Mouse (Mus musculus): Measurements from ENCODE around the gene Crip2.

Crip2 gene

DNA sequence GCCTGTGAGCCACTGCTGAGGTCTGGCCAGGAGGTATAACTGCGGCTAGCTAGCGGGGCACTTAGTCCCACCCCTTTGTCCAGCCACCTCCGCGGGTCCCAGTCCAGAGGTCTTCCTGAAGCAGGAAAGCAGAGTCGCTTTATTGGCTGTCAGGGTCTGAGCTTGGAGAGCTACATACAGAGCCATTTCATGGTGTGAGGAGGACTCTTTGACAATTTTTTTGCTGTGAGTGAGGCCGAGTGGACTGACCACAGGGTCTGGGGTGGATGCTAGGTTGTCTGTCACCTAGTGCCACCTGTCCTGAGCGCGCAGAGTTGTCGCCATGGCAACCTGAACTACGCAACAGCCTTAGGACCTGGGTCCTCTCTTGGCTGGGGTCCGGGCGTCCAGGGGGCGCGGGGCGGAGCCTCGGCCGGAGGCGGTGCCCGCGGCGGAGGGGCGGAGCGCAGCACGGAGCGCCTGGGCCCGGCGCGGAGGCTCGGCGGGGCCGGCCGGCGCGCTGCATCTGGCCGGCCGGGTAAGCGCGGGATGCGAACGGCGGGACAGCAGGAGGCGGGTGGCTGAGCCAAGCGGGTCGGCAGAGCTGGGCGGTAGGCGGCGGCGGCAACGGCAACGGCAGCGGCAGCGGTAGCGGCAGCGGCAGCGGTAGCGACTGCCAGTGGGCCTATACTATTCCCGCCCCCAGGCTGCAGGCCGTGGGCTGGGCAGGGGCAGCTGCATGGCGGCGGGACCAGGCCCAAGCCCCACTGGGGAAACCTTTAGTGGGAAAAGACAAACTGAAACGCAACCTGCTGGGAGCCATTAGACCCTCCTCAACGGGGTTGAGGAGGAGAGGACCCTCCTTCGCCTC lies 45.6 kb downstream of the Crip2 start, which contains the start of gene Tmem121:
Gene Tmem121, plus strand, starts transcription at position 489 of the 850 bp plus-strand sequence.
- peak; percentile 44 for DNase-seq (ENCODE audit: low read depth, low spot score)

DNA sequence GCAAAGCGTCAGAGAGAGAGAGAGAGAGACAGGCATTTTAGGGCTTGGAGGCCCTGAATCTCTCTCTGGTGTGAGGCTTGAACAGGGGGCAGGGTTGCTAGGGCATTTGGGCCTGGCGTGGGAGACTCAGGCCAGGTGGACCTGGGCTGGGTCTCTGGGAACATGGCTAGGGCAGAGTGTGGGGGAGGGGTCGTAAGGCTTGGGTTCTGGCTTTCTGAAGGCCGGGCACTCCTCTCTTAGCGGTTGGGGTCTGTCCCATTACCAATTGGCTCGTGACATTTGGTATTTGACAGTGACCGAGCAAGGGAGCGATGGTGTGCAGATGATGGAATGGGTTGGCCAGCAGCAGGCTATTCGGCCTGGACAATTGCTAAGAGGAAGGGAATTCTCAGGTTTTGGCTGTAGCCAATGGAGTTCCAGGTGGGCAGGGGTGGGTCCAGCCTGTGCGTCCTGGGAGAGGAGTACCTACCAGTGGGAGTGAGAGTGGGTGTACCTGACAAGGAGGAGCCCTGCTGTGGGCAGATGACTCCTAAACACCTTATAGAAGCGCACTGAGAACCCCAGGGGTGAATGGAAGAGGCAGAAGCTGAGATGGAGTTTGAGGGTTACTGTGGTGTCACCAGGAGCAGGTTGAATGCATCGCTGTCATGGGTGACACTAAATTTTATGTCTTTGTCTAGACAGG lies 46.4 kb downstream of the Crip2 start:
- no peak for DNase-seq (ENCODE audit: low read depth, low spot score)

DNA sequence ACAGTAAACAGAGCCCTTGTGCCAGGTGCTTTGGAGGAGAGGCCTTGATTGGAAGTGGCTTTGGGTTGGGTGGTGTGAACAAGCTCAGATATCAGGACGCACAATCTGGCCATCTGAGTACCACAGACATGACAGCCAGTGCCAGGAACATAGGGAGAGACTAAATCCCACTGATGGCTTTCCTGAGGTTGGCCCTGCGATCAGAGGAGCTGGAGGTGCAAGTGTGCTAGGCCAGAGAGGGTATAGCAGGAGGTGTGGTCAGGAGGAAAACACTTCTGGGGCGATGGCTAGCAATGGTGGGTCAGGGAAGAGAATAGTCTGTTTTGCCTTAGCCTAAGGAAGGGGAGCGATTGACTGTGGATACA lies 47.0 kb downstream of the Crip2 start:
- no peak for DNase-seq (ENCODE audit: low read depth, low spot score)

DNA sequence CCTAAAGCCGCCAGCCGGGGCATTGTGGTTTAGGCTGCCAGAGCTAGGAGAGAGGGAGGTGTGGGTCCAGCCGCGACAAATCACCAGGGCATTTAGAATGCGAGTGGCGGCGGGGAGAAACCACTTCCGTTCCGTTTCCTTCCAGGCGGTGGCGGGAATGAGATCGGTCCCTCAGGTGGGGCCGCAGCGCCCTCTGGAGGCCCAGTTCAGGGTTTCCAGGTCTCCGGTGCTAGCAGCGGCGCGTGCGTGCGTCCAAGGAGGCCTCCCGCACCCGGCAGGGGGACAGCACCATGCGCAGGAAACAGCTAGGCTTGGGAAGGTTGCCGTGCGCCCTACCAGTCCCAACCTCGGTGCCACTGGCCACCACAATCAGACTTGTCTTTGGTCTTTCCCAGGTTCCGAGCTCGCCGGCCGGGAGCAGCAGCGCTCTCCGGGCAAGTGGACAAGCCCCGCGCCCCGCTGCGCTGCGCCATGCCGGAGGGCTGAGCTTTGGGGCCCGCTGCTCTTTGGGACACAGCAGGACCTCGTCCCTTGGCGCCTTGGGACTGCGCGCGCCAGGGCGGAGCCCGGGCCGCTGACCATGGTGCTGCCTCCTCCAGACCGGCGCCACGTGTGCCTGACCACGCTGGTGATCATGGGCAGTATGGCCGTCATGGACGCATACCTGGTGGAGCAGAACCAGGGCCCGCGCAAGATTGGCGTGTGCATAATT lies 47.7 kb downstream of the Crip2 start:
- DNase-seq (ENCODE audit: low read depth, low spot score), result peak; percentile 90

DNA sequence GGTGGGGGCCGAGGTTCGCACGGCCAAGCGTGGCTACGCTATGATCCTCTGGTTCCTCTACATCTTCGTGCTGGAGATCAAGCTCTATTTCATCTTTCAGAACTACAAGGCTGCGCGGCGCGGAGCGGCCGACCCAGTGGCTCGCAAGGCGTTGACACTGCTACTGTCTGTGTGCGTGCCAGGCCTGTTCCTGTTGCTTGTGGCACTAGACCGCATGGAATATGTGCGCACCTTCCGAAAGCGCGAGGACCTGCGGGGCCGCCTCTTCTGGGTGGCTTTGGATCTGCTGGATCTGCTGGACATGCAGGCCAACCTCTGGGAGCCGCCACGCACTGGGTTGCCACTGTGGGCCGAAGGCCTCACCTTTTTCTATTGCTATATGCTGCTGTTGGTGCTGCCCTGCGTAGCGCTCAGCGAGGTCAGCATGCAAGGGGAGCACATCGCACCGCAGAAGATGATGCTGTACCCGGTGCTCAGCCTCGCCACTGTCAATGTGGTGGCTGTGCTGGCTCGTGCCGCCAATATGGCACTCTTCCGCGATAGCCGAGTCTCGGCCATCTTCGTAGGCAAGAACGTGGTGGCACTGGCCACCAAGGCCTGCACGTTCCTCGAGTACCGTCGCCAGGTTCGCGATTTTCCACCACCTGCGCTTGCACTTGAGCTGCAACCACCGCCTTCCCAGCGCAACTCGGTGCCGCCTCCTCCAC lies 48.5 kb downstream of the Crip2 start:
- peak; percentile 19 for DNase-seq (ENCODE audit: low read depth, low spot score)

DNA sequence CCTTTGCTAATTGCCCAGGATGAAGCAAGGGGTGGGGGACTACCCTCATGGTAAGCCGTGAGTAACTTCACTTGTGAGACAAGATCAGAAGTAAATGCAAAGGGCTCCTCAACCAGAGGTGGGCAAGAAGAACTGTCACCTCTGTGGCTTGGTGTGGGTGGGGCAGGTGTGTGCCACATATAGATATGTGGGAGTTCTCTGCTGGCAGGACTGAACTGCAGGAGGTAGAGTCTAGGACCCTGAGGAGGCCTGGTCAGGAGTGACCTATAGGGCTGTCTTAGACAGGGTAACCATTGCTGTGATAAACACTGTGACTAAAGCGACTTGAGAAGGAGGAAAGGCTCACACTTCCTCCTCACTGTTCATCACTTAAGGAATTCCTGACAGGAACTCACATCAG lies 53.4 kb downstream of the Crip2 start:
- DNase-seq (ENCODE audit: low read depth, low spot score), result no peak

Measured in ZHBTc4 (cell line).